Mouse (Mus musculus) cerebellum, postnatal 4 days (tissue): ENCODE data around the gene Pm20d1.
A peak's percentile ranks its signal among the peaks of the same experiment; 100 is the strongest.

Source experiments
- DNase-seq, 2 experiments: peaks; one replicate each; pipeline ENCODE4 v3.0.0; 2022; ENCODE audit warnings: low spot score in 2 of 2, mixed read lengths in 1 of 2

Pm20d1 gene

GRCm38 (mm10) chr1:131797202-131797909, at the start of gene Pm20d1:
Gene Pm20d1 (plus strand): TSS chr1:131797381.
- peak in 1 of 2 experiments; percentile 34 for DNase-seq

GRCm38 (mm10) chr1:131747761-131748160, 49.4 kb upstream of the Pm20d1 start:
- DNase-seq, result no peak

GRCm38 (mm10) chr1:131748636-131749035, 48.5 kb upstream of the Pm20d1 start:
- DNase-seq, result peak in 1 of 2 experiments; percentile 40

- no peak for DNase-seq
Measured at GRCm38 (mm10) chr1:131749706-131750545, 47.3 kb upstream of the Pm20d1 start.

GRCm38 (mm10) chr1:131751181-131751890, 45.8 kb upstream of the Pm20d1 start:
- no peak for DNase-seq

- peak in 1 of 2 experiments; percentile 29 for DNase-seq
Measured at GRCm38 (mm10) chr1:131751891-131752311, 45.3 kb upstream of the Pm20d1 start.

GRCm38 (mm10) chr1:131754212-131754829, 42.9 kb upstream of the Pm20d1 start:
- no peak for DNase-seq

GRCm38 (mm10) chr1:131754916-131755315, 42.3 kb upstream of the Pm20d1 start:
- peak in 1 of 2 experiments; percentile 38 for DNase-seq

- no peak for DNase-seq
Measured at GRCm38 (mm10) chr1:131757211-131757610, 40.0 kb upstream of the Pm20d1 start.

GRCm38 (mm10) chr1:131758796-131759195, 38.4 kb upstream of the Pm20d1 start:
- DNase-seq, result peak in 1 of 2 experiments; percentile 15

GRCm38 (mm10) chr1:131759667-131760427, 37.3 kb upstream of the Pm20d1 start:
- peak in 1 of 2 experiments; percentile 13 for DNase-seq

- DNase-seq, result peak in 1 of 2 experiments; percentile 17
Measured at GRCm38 (mm10) chr1:131760428-131760820, 36.8 kb upstream of the Pm20d1 start.

GRCm38 (mm10) chr1:131761079-131761831, 35.9 kb upstream of the Pm20d1 start:
- no peak for DNase-seq

GRCm38 (mm10) chr1:131763683-131764082, 33.5 kb upstream of the Pm20d1 start:
- DNase-seq, result peak in 1 of 2 experiments; percentile 14

GRCm38 (mm10) chr1:131764581-131765338, 32.4 kb upstream of the Pm20d1 start:
- DNase-seq, result no peak

GRCm38 (mm10) chr1:131765357-131766001, 31.7 kb upstream of the Pm20d1 start:
- DNase-seq, result peak; percentile 80 to 91

GRCm38 (mm10) chr1:131769296-131769695, 27.9 kb upstream of the Pm20d1 start:
- DNase-seq, result no peak

GRCm38 (mm10) chr1:131770656-131771055, 26.5 kb upstream of the Pm20d1 start:
- peak in 1 of 2 experiments; percentile 58 for DNase-seq

- no peak for DNase-seq
Measured at GRCm38 (mm10) chr1:131771440-131771839, 25.7 kb upstream of the Pm20d1 start.
